Mouse (Mus musculus) heart, adult 9 months (tissue): ENCODE measurements around the gene Fam83e.
A peak's percentile ranks its signal among the peaks of the same experiment; 100 is the strongest.

Experiments
- DNase-seq, 2 experiments: peaks; one replicate each; pipeline ENCODE4 v3.0.0; 2022; ENCODE audit warnings: low spot score in 2 of 2

Fam83e gene

GRCm38 (mm10) chr7:45720413-45721233 is at the start of gene Fam83e:
Gene Fam83e, plus strand, starts transcription at chr7:45721212.
- DNase-seq = no peak

GRCm38 (mm10) chr7:45677627-45678295 is 43.3 kb upstream of the Fam83e start:
- no peak for DNase-seq

- no peak for DNase-seq
These were observed 42.5 kb upstream of the Fam83e start for GRCm38 (mm10) chr7:45678513-45678912.

GRCm38 (mm10) chr7:45679966-45680621 is 40.9 kb upstream of the Fam83e start:
- DNase-seq = peak; percentile 69 to 78

- peak; percentile 74 to 79 for DNase-seq
These were observed 39.8 kb upstream of the Fam83e start for GRCm38 (mm10) chr7:45681046-45681736.

GRCm38 (mm10) chr7:45682144-45683126 is 38.6 kb upstream of the Fam83e start:
- DNase-seq = peak; percentile 77 to 83

- no peak for DNase-seq
These were observed 37.5 kb upstream of the Fam83e start, which contains the start of gene Ntn5 for GRCm38 (mm10) chr7:45683396-45684050. Gene Ntn5, plus strand, starts transcription at chr7:45684022.

GRCm38 (mm10) chr7:45685811-45686210 is 35.2 kb upstream of the Fam83e start:
- DNase-seq = no peak

GRCm38 (mm10) chr7:45686841-45687240 is 34.2 kb upstream of the Fam83e start:
- no peak for DNase-seq

- DNase-seq = no peak
These were observed 31.9 kb upstream of the Fam83e start for GRCm38 (mm10) chr7:45689099-45689498.

GRCm38 (mm10) chr7:45689800-45690199 is 31.2 kb upstream of the Fam83e start:
- DNase-seq = no peak

GRCm38 (mm10) chr7:45692364-45692763 is 28.6 kb upstream of the Fam83e start:
- no peak for DNase-seq

- DNase-seq = no peak
These were observed 27.0 kb upstream of the Fam83e start, which contains the start of gene Sec1 for GRCm38 (mm10) chr7:45693921-45694591. Gene Sec1, minus strand, starts transcription at chr7:45694402.

- DNase-seq = no peak
These were observed 25.9 kb upstream of the Fam83e start for GRCm38 (mm10) chr7:45695098-45695497.

- no peak for DNase-seq
These were observed 23.1 kb upstream of the Fam83e start for GRCm38 (mm10) chr7:45697894-45698293.

GRCm38 (mm10) chr7:45699523-45700141 is 21.4 kb upstream of the Fam83e start, which contains the start of gene Car11:
Gene Car11, plus strand, starts transcription at chr7:45699843.
- peak in 1 of 2 experiments; percentile 11 for DNase-seq

GRCm38 (mm10) chr7:45700301-45701015 is 20.6 kb upstream of the Fam83e start:
- DNase-seq = peak; percentile 84 to 91

GRCm38 (mm10) chr7:45701072-45701471 is 19.9 kb upstream of the Fam83e start:
- DNase-seq = no peak
